Comparison of ENCODE assay signal across 9 mouse cellular contexts in genomic region chr11:100145104-100145503, GRCm38 (mm10). TPM values are rescaled to one million over a fixed set of nuclear protein-coding genes. Genes with fewer than 3 reads are reported as not detected.
DNase-seq lines count a peak whose midpoint lies in the region; ATAC-seq and TF ChIP-seq lines count a peak whose summit lies in the region.
"Had no signal": no experiment of that assay in that cellular context is flagged by ENCODE, and none has a peak within 500 bp of the region (broad histone marks: within the 10 kb centered on the region; RNA-seq: fewer than 3 reads in every experiment).

No protein-coding gene starts in this region.

- H3K4me3 ChIP-seq in neural tube, embryonic 11.5 days (ENCODE audit: low read depth, low read length): peak overlapping the region; percentile 12; the same call in 1 of the 2 replicates
- H3K4me3 ChIP-seq in intestine, postnatal 0 days (ENCODE audit: low read depth, low read length): peak overlapping the region; percentile 56
- H3K4me3 ChIP-seq in liver, postnatal 0 days (ENCODE audit: low read depth, low read length): peak overlapping the region; percentile 20
- peak overlapping the region; percentile 51 for H3K4me3 ChIP-seq in stomach, embryonic 15.5 days (replicated peaks)
- H3K4me3 ChIP-seq: myocyte had no signal

- H3K4me1 ChIP-seq in neural tube, embryonic 11.5 days (ENCODE audit: control insufficient read depth, insufficient read depth, low read length): no peaks in the 10 kb centered on the region; the same call in 1 of the 2 replicates
- peaks cover 7% of the 10 kb centered on the region; the same call in 1 of the 2 replicates for H3K4me1 ChIP-seq in intestine, postnatal 0 days (replicated peaks; ENCODE audit: control insufficient read depth, insufficient read depth, low read length)
- H3K4me1 ChIP-seq in liver, postnatal 0 days (ENCODE audit: insufficient read depth): no peaks in the 10 kb centered on the region
- peaks cover 5% of the 10 kb centered on the region; the same call in 1 of the 2 replicates for H3K4me1 ChIP-seq in stomach, embryonic 15.5 days

- H3K27ac ChIP-seq in neural tube, embryonic 11.5 days (ENCODE audit: low read depth, low read length): no peak overlapping the region
- H3K27ac ChIP-seq in intestine, postnatal 0 days (ENCODE audit: low read depth, low read length): peak overlapping the region; percentile 83
- no peak overlapping the region for H3K27ac ChIP-seq in liver, postnatal 0 days (ENCODE audit: low read depth)
- H3K27ac ChIP-seq in stomach, embryonic 15.5 days: peak overlapping the region; percentile 91

- no peak for TF ChIP-seq CTCF in intestine, postnatal 0 days (IDR thresholded peaks at IDR 0.05; ENCODE audit: low read depth)
- no peak for TF ChIP-seq CTCF in liver, postnatal 0 days (IDR thresholded peaks at IDR 0.05; ENCODE audit: low read depth)

- TF ChIP-seq EP300 in liver, postnatal 0 days (IDR thresholded peaks at IDR 0.05; ENCODE audit: low read depth): no peak

- WGBS in neural tube, embryonic 11.5 days: 2% methylated on average over 20 of the region's 20 CpGs
- 2% methylated on average over 20 of the region's 20 CpGs for WGBS in intestine, postnatal 0 days
- 6% methylated on average over 20 of the region's 20 CpGs for WGBS in liver, postnatal 0 days (ENCODE audit: insufficient replicate concordance)
- 1% methylated on average over 20 of the region's 20 CpGs for WGBS in stomach, embryonic 15.5 days

- no peaks in the 10 kb centered on the region for H3K9me3 ChIP-seq in neural tube, embryonic 11.5 days (ENCODE audit: control insufficient read depth, low read length)
- H3K9me3 ChIP-seq in intestine, postnatal 0 days (ENCODE audit: control insufficient read depth): no peaks in the 10 kb centered on the region
- no peaks in the 10 kb centered on the region for H3K9me3 ChIP-seq in liver, postnatal 0 days (ENCODE audit: low read length)
- no peaks in the 10 kb centered on the region for H3K9me3 ChIP-seq in stomach, embryonic 15.5 days

- peak overlapping the region; percentile 38 for H3K4me2 ChIP-seq in neural tube, embryonic 11.5 days (ENCODE audit: low read depth)
- H3K4me2 ChIP-seq in intestine, postnatal 0 days (replicated peaks; ENCODE audit: low read depth): peak overlapping the region; percentile 70
- H3K4me2 ChIP-seq in liver, postnatal 0 days (ENCODE audit: low read depth, low read length): peak overlapping the region; percentile 44
- peak overlapping the region; percentile 49 for H3K4me2 ChIP-seq in stomach, embryonic 15.5 days

- H3K36me3 ChIP-seq in neural tube, embryonic 11.5 days (ENCODE audit: control insufficient read depth, insufficient read depth, low read length): no peaks in the 10 kb centered on the region
- H3K36me3 ChIP-seq in intestine, postnatal 0 days (ENCODE audit: control insufficient read depth, insufficient read depth): no peaks in the 10 kb centered on the region; the same call in 1 of the 2 replicates
- H3K36me3 ChIP-seq in liver, postnatal 0 days (replicated peaks; ENCODE audit: insufficient read depth, low read length): no peaks in the 10 kb centered on the region
- no peaks in the 10 kb centered on the region for H3K36me3 ChIP-seq in stomach, embryonic 15.5 days

- no peak for DNase-seq in neural tube, embryonic 11.5 days (ENCODE audit: low spot score)
- DNase-seq in neural tube, embryonic 10.5 days (ENCODE audit: extremely low spot score, low spot score): no peak
- DNase-seq in liver, postnatal 0 days: no peak
- DNase-seq in frontal cortex, postnatal 10 days (ENCODE audit: low spot score in 2 of 2): no peak
- no peak for DNase-seq in ovary, postnatal 10 days (ENCODE audit: low spot score)
- DNase-seq in spleen, adult 12 weeks (ENCODE audit: low spot score): no peak

- H3K9ac ChIP-seq in neural tube, embryonic 11.5 days (ENCODE audit: low read length): no peak overlapping the region
- H3K9ac ChIP-seq in intestine, postnatal 0 days (ENCODE audit: low read depth, low read length): peak overlapping the region; percentile 62
- no peak overlapping the region; the same call in 1 of the 2 replicates for H3K9ac ChIP-seq in liver, postnatal 0 days (replicated peaks)
- peak overlapping the region; percentile 19; the same call in 1 of the 2 replicates for H3K9ac ChIP-seq in stomach, embryonic 15.5 days

- ATAC-seq in neural tube, embryonic 11.5 days (ENCODE audit: insufficient read depth, low FRiP score, low TSS enrichment): no peak
- ATAC-seq in intestine, postnatal 0 days: peak; percentile 20
- ATAC-seq in liver, postnatal 0 days: no peak
- ATAC-seq in stomach, embryonic 15.5 days (ENCODE audit: insufficient read depth, low FRiP score, low read depth): peak; percentile 29

- H3K27me3 ChIP-seq in neural tube, embryonic 11.5 days (ENCODE audit: control insufficient read depth, insufficient read depth, low read length): peaks cover 23% of the 10 kb centered on the region
- 0 out of 2 replicates have a peak, but pooled peaks cover 4% of the 10 kb centered on the region for H3K27me3 ChIP-seq in intestine, postnatal 0 days (replicated peaks; ENCODE audit: control insufficient read depth, insufficient read depth, low read length)
- peaks cover 22% of the 10 kb centered on the region for H3K27me3 ChIP-seq in liver, postnatal 0 days (ENCODE audit: insufficient read depth, low read length)
- peaks cover 13% of the 10 kb centered on the region; the same call in 1 of the 2 replicates for H3K27me3 ChIP-seq in stomach, embryonic 15.5 days (replicated peaks)

RNA-seq across cellular contexts. Expression of gene Krt19, which starts 3.4 kb away (rescaled TPM):
- polyA plus RNA-seq in neural tube, embryonic 11.5 days (2014; fragmentation: Nextera tagmentation; extraction: Ambion mirVana): 6.4 and 6.6 TPM in 2 replicates
- 491 and 533 TPM in 2 replicates for polyA plus RNA-seq in intestine, postnatal 0 days (2015; fragmentation: Nextera tagmentation; extraction: Ambion mirVana)
- polyA plus RNA-seq in liver, postnatal 0 days (2015; fragmentation: Nextera tagmentation; extraction: Ambion mirVana): 5.5 and 7.8 TPM in 2 replicates
- polyA plus RNA-seq in stomach, embryonic 15.5 days (2015; fragmentation: Nextera tagmentation; extraction: Ambion mirVana): 796 and 889 TPM in 2 replicates

RNA-seq across cellular contexts. Expression of gene Krt15, which starts 9.4 kb away (rescaled TPM):
- 2.7 and 3.3 TPM in 2 replicates for polyA plus RNA-seq in neural tube, embryonic 11.5 days (2014; fragmentation: Nextera tagmentation; extraction: Ambion mirVana)
- 1.2 and 1.5 TPM in 2 replicates for polyA plus RNA-seq in intestine, postnatal 0 days (2015; fragmentation: Nextera tagmentation; extraction: Ambion mirVana)
- polyA plus RNA-seq in liver, postnatal 0 days (2015; fragmentation: Nextera tagmentation; extraction: Ambion mirVana): 0.11 TPM in 1 of 2 replicates, not detected in the other
- 698 and 1,006 TPM in 2 replicates for polyA plus RNA-seq in stomach, embryonic 15.5 days (2015; fragmentation: Nextera tagmentation; extraction: Ambion mirVana)

RNA-seq across cellular contexts. Expression of gene Krt13, which starts 23.7 kb away (rescaled TPM):
- polyA plus RNA-seq in neural tube, embryonic 11.5 days (2014; fragmentation: Nextera tagmentation; extraction: Ambion mirVana): 0.19 TPM in 1 of 2 replicates, not detected in the other
- not detected in 2 replicates for polyA plus RNA-seq in intestine, postnatal 0 days (2015; fragmentation: Nextera tagmentation; extraction: Ambion mirVana)
- not detected in 2 replicates for polyA plus RNA-seq in liver, postnatal 0 days (2015; fragmentation: Nextera tagmentation; extraction: Ambion mirVana)
- 397 and 779 TPM in 2 replicates for polyA plus RNA-seq in stomach, embryonic 15.5 days (2015; fragmentation: Nextera tagmentation; extraction: Ambion mirVana)

RNA-seq across cellular contexts. Expression of gene Krt36, which starts 39.7 kb away (rescaled TPM):
- not detected in 2 replicates for polyA plus RNA-seq in neural tube, embryonic 11.5 days (2014; fragmentation: Nextera tagmentation; extraction: Ambion mirVana)
- polyA plus RNA-seq in intestine, postnatal 0 days (2015; fragmentation: Nextera tagmentation; extraction: Ambion mirVana): 0.09 and 0.16 TPM in 2 replicates
- not detected in 2 replicates for polyA plus RNA-seq in liver, postnatal 0 days (2015; fragmentation: Nextera tagmentation; extraction: Ambion mirVana)
- polyA plus RNA-seq in stomach, embryonic 15.5 days (2015; fragmentation: Nextera tagmentation; extraction: Ambion mirVana): 0.13 and 0.37 TPM in 2 replicates
- polyA plus RNA-seq: myocyte had no signal

RNA-seq across cellular contexts. Expression of gene Krt9, which starts 47.9 kb away (rescaled TPM):
- polyA plus RNA-seq in neural tube, embryonic 11.5 days (2014; fragmentation: Nextera tagmentation; extraction: Ambion mirVana): not detected in 2 replicates
- not detected in 2 replicates for polyA plus RNA-seq in intestine, postnatal 0 days (2015; fragmentation: Nextera tagmentation; extraction: Ambion mirVana)
- polyA plus RNA-seq in liver, postnatal 0 days (2015; fragmentation: Nextera tagmentation; extraction: Ambion mirVana): not detected in 2 replicates
- not detected in 2 replicates for polyA plus RNA-seq in stomach, embryonic 15.5 days (2015; fragmentation: Nextera tagmentation; extraction: Ambion mirVana)
- polyA plus RNA-seq: myocyte had no signal

Comparison
In these comparisons a context has a peak if more than half of its experiments do, and no peak if none do; other contexts are left out.
1. ATAC-seq: peak in intestine, postnatal 0 days (single experiment) and stomach, embryonic 15.5 days (single experiment); none in neural tube, embryonic 11.5 days (single experiment) and liver, postnatal 0 days (single experiment).
2. H3K27ac ChIP-seq: peak in intestine, postnatal 0 days (single experiment) and stomach, embryonic 15.5 days (single experiment); none in neural tube, embryonic 11.5 days (single experiment) and liver, postnatal 0 days (single experiment).
3. H3K9ac ChIP-seq: peak in intestine, postnatal 0 days (single experiment) and stomach, embryonic 15.5 days (single experiment); none in neural tube, embryonic 11.5 days (single experiment) and liver, postnatal 0 days (single experiment).
4. RNA of gene Krt19, which starts 3.4 kb away (polyA plus RNA-seq): 796 to 889 TPM in stomach, embryonic 15.5 days and 491 to 533 TPM in intestine, postnatal 0 days; 5.5 to 7.8 TPM in liver, postnatal 0 days and 6.4 to 6.6 TPM in neural tube, embryonic 11.5 days; every median in the first group is over 10 times any median in the second.
5. RNA of gene Krt15, which starts 9.4 kb away (polyA plus RNA-seq): 698 to 1,006 TPM in stomach, embryonic 15.5 days; 2.7 to 3.3 TPM in neural tube, embryonic 11.5 days, 1.2 to 1.5 TPM in intestine, postnatal 0 days and 0.11 TPM in liver, postnatal 0 days; every median in the first group is over 100 times any median in the second.
6. RNA of gene Krt13, which starts 23.7 kb away (polyA plus RNA-seq): 397 to 779 TPM in stomach, embryonic 15.5 days; 0.19 TPM in neural tube, embryonic 11.5 days, not detected in intestine, postnatal 0 days and not detected in liver, postnatal 0 days; every median in the first group is over 100 times any median in the second.
7. Peak in every context shown above with its lines, with median percentiles within 50 percentile points of each other: H3K4me2 ChIP-seq and H3K4me3 ChIP-seq.